Mouse (Mus musculus): ENCODE measurements at regions not wholly inside any gene's neighbourhood (a gene's known extent, or its start where the extent isn't known, plus 50 kb on each side); places are given as distances from the start of the nearest gene placed in this dataset.

- TF ChIP-seq CTCF (IDR thresholded peaks at IDR 0.05; ENCODE audit: borderline replicate concordance, insufficient read depth, low read length) (no peak), POLR2A (IDR thresholded peaks at IDR 0.05; ENCODE audit: low read depth, low read length) (no peak)
These were observed 528.4 kb upstream of the Fam92a start for GRCm38 (mm10) chr4:12700189-12700588.

All from embryonic fibroblast, embryonic 13.5 days (primary cell).